Mouse (Mus musculus) hindbrain, embryonic 12.5 days (tissue): Measurements from ENCODE around the gene Cdc123. TPM values are rescaled to one million over a fixed set of nuclear protein-coding genes. Genes with fewer than 3 reads are reported as not detected.
"Not testable (repeated sequence)": the region's sequence is repeated elsewhere in the genome, so short reads cannot be mapped to it uniquely, and the experiment has no call there.

Experiments
- ATAC-seq: fragments of 200-750 bp; cut with Nextera tagmentation; 2 replicates; pipeline ENCODE4 v1.8.0; 2017; ENCODE audit warnings: moderate TSS enrichment; ENCODE audit not compliant: low FRiP score
- H3K27ac ChIP-seq: fragments of 300-500 bp; sonication (generic); 2 replicates; pipeline ENCODE4 v1.5.1; 2016; ENCODE audit warnings: mild to moderate bottlenecking
- H3K27me3 ChIP-seq: fragments of 300-500 bp; sonication (generic); 2 replicates; pipeline ENCODE4 v1.6.1; 2016; ENCODE audit warnings: mild to moderate bottlenecking
- H3K36me3 ChIP-seq: fragments of 300-500 bp; sonication (generic); 2 replicates; pipeline ENCODE4 v1.6.1; 2016; ENCODE audit warnings: mild to moderate bottlenecking
- H3K4me1 ChIP-seq: fragments of 300-500 bp; sonication (generic); 2 replicates; pipeline ENCODE4 v1.6.1; 2016
- H3K4me2 ChIP-seq: fragments of 300-500 bp; sonication (generic); replicated peaks from 2 replicates; pipeline ENCODE4 v1.6.1; 2016; ENCODE audit warnings: mild to moderate bottlenecking
- H3K4me3 ChIP-seq: fragments of 300-500 bp; sonication (generic); 2 replicates; pipeline ENCODE4 v1.5.1; 2016; ENCODE audit warnings: mild to moderate bottlenecking
- H3K9ac ChIP-seq: fragments of 300-500 bp; sonication (generic); 2 replicates; pipeline ENCODE4 v1.6.1; 2016; ENCODE audit warnings: mild to moderate bottlenecking, moderate library complexity
- H3K9me3 ChIP-seq: fragments of 300-500 bp; sonication (generic); replicated peaks from 2 replicates; pipeline ENCODE4 v1.6.1; 2016; ENCODE audit warnings: mild to moderate bottlenecking
- WGBS: fragments of 180-500 bp; shearing (Covaris S2); methylation state at CpG from one replicate; pipeline ENCODE4 v1.1.7; 2016; 5-methylcytosine and 5-hydroxymethylcytosine counted together
- polyA plus RNA-seq: library from polyadenylated mRNA; unstranded; fragments of >200 nt; fragmentation: Nextera tagmentation; extraction: Ambion mirVana; gene quantifications from 2 replicates; pipeline ENCODE4 v1.2.1, GENCODE M21; 2016

The Cdc123 gene
- polyA plus RNA-seq, 1 experiment from 2014 or later = 352 TPM

- Histone ChIP-seq H3K4me3 (no peak overlapping the region), H3K9me3 (no peaks in the 10 kb centered on the region), H3K27me3 (no peaks in the 10 kb centered on the region), H3K9ac (no peak overlapping the region), H3K36me3 (peaks cover 51% of the 10 kb centered on the region), H3K27ac (no peak overlapping the region), H3K4me2 (no peak overlapping the region), H3K4me1 (peaks cover 6% of the 10 kb centered on the region)
- 97% methylated on average over 11 of the region's 11 CpGs for WGBS
- no peak for ATAC-seq
These were observed 4.1 kb downstream of the Cdc123 start for GRCm38 (mm10) chr2:5840815-5841214.

- no peaks in the 10 kb centered on the region for H3K9me3 ChIP-seq
- WGBS = 91% methylated on average over 5 of the region's 5 CpGs
- no peak for ATAC-seq
- H3K4me3 ChIP-seq = no peak overlapping the region
- no peaks in the 10 kb centered on the region for H3K27me3 ChIP-seq
- no peak overlapping the region for H3K27ac ChIP-seq
- peaks cover 54% of the 10 kb centered on the region for H3K36me3 ChIP-seq
- H3K4me2 ChIP-seq = no peak overlapping the region
- H3K4me1 ChIP-seq = no peaks in the 10 kb centered on the region
- H3K9ac ChIP-seq = no peak overlapping the region
These were observed 19.6 kb downstream of the Cdc123 start for GRCm38 (mm10) chr2:5825265-5825913.

- no peaks in the 10 kb centered on the region for H3K4me1 ChIP-seq
- no peak overlapping the region for H3K4me2 ChIP-seq
- peaks cover 61% of the 10 kb centered on the region for H3K36me3 ChIP-seq
- H3K4me3 ChIP-seq = no peak overlapping the region
- no peaks in the 10 kb centered on the region for H3K27me3 ChIP-seq
- ATAC-seq = no peak
- H3K9me3 ChIP-seq = no peaks in the 10 kb centered on the region
- 93% methylated on average over 5 of the region's 5 CpGs for WGBS
- H3K9ac ChIP-seq = no peak overlapping the region
- H3K27ac ChIP-seq = no peak overlapping the region
These were observed 20.3 kb downstream of the Cdc123 start for GRCm38 (mm10) chr2:5824685-5825084.

- WGBS = 14% methylated on average over 1 of the region's 1 CpGs
- H3K27me3 ChIP-seq = no peaks in the 10 kb centered on the region
- no peak overlapping the region for H3K9ac ChIP-seq
- no peak overlapping the region for H3K4me3 ChIP-seq
- H3K27ac ChIP-seq = no peak overlapping the region
- no peak overlapping the region for H3K4me2 ChIP-seq
- peaks cover 61% of the 10 kb centered on the region for H3K36me3 ChIP-seq
- H3K9me3 ChIP-seq = no peaks in the 10 kb centered on the region
- ATAC-seq = no peak
- no peaks in the 10 kb centered on the region for H3K4me1 ChIP-seq
These were observed 20.8 kb downstream of the Cdc123 start for GRCm38 (mm10) chr2:5824213-5824612.

- no peak for ATAC-seq
These were observed 22.5 kb downstream of the Cdc123 start for GRCm38 (mm10) chr2:5822449-5822848.

GRCm38 (mm10) chr2:5821264-5821663 lies 23.7 kb downstream of the Cdc123 start:
- H3K4me1 ChIP-seq = no peaks in the 10 kb centered on the region
- H3K27ac ChIP-seq = no peak overlapping the region
- no peak overlapping the region for H3K4me2 ChIP-seq
- no peak for ATAC-seq
- no peaks in the 10 kb centered on the region for H3K27me3 ChIP-seq
- H3K36me3 ChIP-seq = peaks cover 70% of the 10 kb centered on the region
- 92% methylated on average over 10 of the region's 10 CpGs for WGBS
- H3K4me3 ChIP-seq = no peak overlapping the region
- H3K9me3 ChIP-seq = no peaks in the 10 kb centered on the region
- H3K9ac ChIP-seq = no peak overlapping the region

More at GRCm38 (mm10) chr2:5822449-5822848, 22.5 kb downstream of the Cdc123 start:
- Histone ChIP-seq H3K36me3 (peaks cover 69% of the 10 kb centered on the region), H3K4me2 (no peak overlapping the region), H3K27ac (no peak overlapping the region), H3K4me1 (no peaks in the 10 kb centered on the region), H3K4me3 (no peak overlapping the region), H3K27me3 (no peaks in the 10 kb centered on the region), H3K9me3 (no peaks in the 10 kb centered on the region), H3K9ac (no peak overlapping the region)
- WGBS = 97% methylated on average over 6 of the region's 6 CpGs

GRCm38 (mm10) chr2:5811235-5811782 lies 33.7 kb downstream of the Cdc123 start:
- H3K9me3 ChIP-seq = no peaks in the 10 kb centered on the region
- ATAC-seq = no peak
- H3K4me3 ChIP-seq = no peak overlapping the region
- no peaks in the 10 kb centered on the region for H3K4me1 ChIP-seq
- 96% methylated on average over 5 of the region's 5 CpGs for WGBS
- H3K9ac ChIP-seq = no peak overlapping the region
- H3K27me3 ChIP-seq = no peaks in the 10 kb centered on the region
- no peak overlapping the region for H3K4me2 ChIP-seq
- no peak overlapping the region for H3K27ac ChIP-seq
- H3K36me3 ChIP-seq = peaks cover 55% of the 10 kb centered on the region

GRCm38 (mm10) chr2:5810036-5810718 lies 34.8 kb downstream of the Cdc123 start:
- no peaks in the 10 kb centered on the region for H3K27me3 ChIP-seq
- H3K36me3 ChIP-seq = peaks cover 52% of the 10 kb centered on the region
- no peak overlapping the region for H3K4me2 ChIP-seq

GRCm38 (mm10) chr2:5806201-5806600 lies 38.8 kb downstream of the Cdc123 start:
- H3K4me3 ChIP-seq, H3K4me1 ChIP-seq, H3K27me3 ChIP-seq, ATAC-seq, H3K4me2 ChIP-seq, H3K9ac ChIP-seq, H3K9me3 ChIP-seq, H3K27ac ChIP-seq: not testable (repeated sequence)
- peaks cover 60% of the 10 kb centered on the region for H3K36me3 ChIP-seq
- 83% methylated on average over 3 of the region's 3 CpGs for WGBS

More at GRCm38 (mm10) chr2:5810036-5810718, 34.8 kb downstream of the Cdc123 start:
- 95% methylated on average over 5 of the region's 5 CpGs for WGBS
- H3K27ac ChIP-seq = no peak overlapping the region
- H3K4me3 ChIP-seq = no peak overlapping the region
- H3K9ac ChIP-seq = no peak overlapping the region
- no peaks in the 10 kb centered on the region for H3K9me3 ChIP-seq
- H3K4me1 ChIP-seq = no peaks in the 10 kb centered on the region
- ATAC-seq = no peak

GRCm38 (mm10) chr2:5805228-5805627 lies 39.7 kb downstream of the Cdc123 start:
- no peak overlapping the region for H3K27ac ChIP-seq
- no peak overlapping the region for H3K4me3 ChIP-seq
- no peak for ATAC-seq
- no peaks in the 10 kb centered on the region for H3K9me3 ChIP-seq
- no peaks in the 10 kb centered on the region for H3K4me1 ChIP-seq
- peaks cover 61% of the 10 kb centered on the region for H3K36me3 ChIP-seq
- no peaks in the 10 kb centered on the region for H3K27me3 ChIP-seq
- 95% methylated on average over 7 of the region's 7 CpGs for WGBS
- H3K4me2 ChIP-seq = no peak overlapping the region
- H3K9ac ChIP-seq = no peak overlapping the region

- H3K4me3 ChIP-seq = no peak overlapping the region
These were observed 40.4 kb downstream of the Cdc123 start for GRCm38 (mm10) chr2:5804440-5805045.

GRCm38 (mm10) chr2:5801927-5802590 lies 42.9 kb downstream of the Cdc123 start:
- H3K36me3 ChIP-seq = peaks cover 66% of the 10 kb centered on the region
- 92% methylated on average over 10 of the region's 10 CpGs for WGBS

More at GRCm38 (mm10) chr2:5804440-5805045, 40.4 kb downstream of the Cdc123 start:
- Histone ChIP-seq H3K4me2 (no peak overlapping the region), H3K9me3 (no peaks in the 10 kb centered on the region), H3K27ac (no peak overlapping the region), H3K9ac (no peak overlapping the region), H3K36me3 (peaks cover 59% of the 10 kb centered on the region), H3K4me1 (no peaks in the 10 kb centered on the region), H3K27me3 (no peaks in the 10 kb centered on the region)
- WGBS = 93% methylated on average over 6 of the region's 6 CpGs
- ATAC-seq = no peak

More at GRCm38 (mm10) chr2:5801927-5802590, 42.9 kb downstream of the Cdc123 start:
- H3K4me3 ChIP-seq = no peak overlapping the region
- H3K4me2 ChIP-seq = no peak overlapping the region
- no peaks in the 10 kb centered on the region for H3K4me1 ChIP-seq
- H3K9me3 ChIP-seq = no peaks in the 10 kb centered on the region
- H3K27ac ChIP-seq = no peak overlapping the region
- H3K9ac ChIP-seq = no peak overlapping the region
- H3K27me3 ChIP-seq = no peaks in the 10 kb centered on the region
- no peak for ATAC-seq
